Mouse (Mus musculus): Measurements from ENCODE around the gene Hspbap1. TPM values are rescaled to one million over a fixed set of nuclear protein-coding genes. Genes with fewer than 3 reads are reported as not detected.

Gene Hspbap1
- 0.89 TPM for polyA plus RNA-seq (2015; fragmentation: Illumina TruSeq; extraction: RNeasy Lipid Tissue Mini Kit (QIAGEN cat#74804); ENCODE audit: insufficient read depth, low read depth, low replicate concordance)

GRCm38 (mm10) chr16:35769878-35770657, at the start of gene Hspbap1:
Hspbap1 (plus strand) TSS chr16:35770375.

GRCm38 (mm10) chr16:35768785-35769642, 1.2 kb upstream of the Hspbap1 start, which contains the start of gene Dirc2:
Dirc2 (minus strand) TSS chr16:35769356.

GRCm38 (mm10) chr16:35871048-35871851, 101.1 kb downstream of the Hspbap1 start, which contains the start of gene Parp14:
Parp14 (minus strand) TSS chr16:35871544.

Other genes with a start within 250 kb of the Hspbap1 start
- not detected for gene Sema5b, start 229.2 kb upstream of the Hspbap1 start, polyA plus RNA-seq (2015; fragmentation: Illumina TruSeq; extraction: RNeasy Lipid Tissue Mini Kit (QIAGEN cat#74804); ENCODE audit: insufficient read depth, low read depth, low replicate concordance)
- 2.8 TPM for gene Dirc2, start 1.0 kb upstream of the Hspbap1 start, polyA plus RNA-seq (2015; fragmentation: Illumina TruSeq; extraction: RNeasy Lipid Tissue Mini Kit (QIAGEN cat#74804); ENCODE audit: insufficient read depth, low read depth, low replicate concordance)
- 6.6 TPM for gene Parp14, start 101.2 kb downstream of the Hspbap1 start, polyA plus RNA-seq (2015; fragmentation: Illumina TruSeq; extraction: RNeasy Lipid Tissue Mini Kit (QIAGEN cat#74804); ENCODE audit: insufficient read depth, low read depth, low replicate concordance)
- gene Parp9, start 168.1 kb downstream of the Hspbap1 start, polyA plus RNA-seq (2015; fragmentation: Illumina TruSeq; extraction: RNeasy Lipid Tissue Mini Kit (QIAGEN cat#74804); ENCODE audit: insufficient read depth, low read depth, low replicate concordance) = 3.7 TPM
- 2.1 TPM for gene Dtx3l, start 168.8 kb downstream of the Hspbap1 start, polyA plus RNA-seq (2015; fragmentation: Illumina TruSeq; extraction: RNeasy Lipid Tissue Mini Kit (QIAGEN cat#74804); ENCODE audit: insufficient read depth, low read depth, low replicate concordance)
- gene Kpna1, start 208.4 kb downstream of the Hspbap1 start, polyA plus RNA-seq (2015; fragmentation: Illumina TruSeq; extraction: RNeasy Lipid Tissue Mini Kit (QIAGEN cat#74804); ENCODE audit: insufficient read depth, low read depth, low replicate concordance) = 5.1 TPM